Mouse (Mus musculus): ENCODE measurements around the gene Wdr4. TPM values are rescaled to one million over a fixed set of nuclear protein-coding genes. Genes with fewer than 3 reads are reported as not detected.

The Wdr4 gene
- polyA plus RNA-seq, 1 experiment, result 19.7 TPM

GRCm38 (mm10) chr17:31519344-31519945 lies 335 bp downstream of the Wdr4 start:
- peak overlapping the region; percentile 53 for H3K27ac ChIP-seq (ENCODE audit: insufficient read depth, low read length)
- TF ChIP-seq POLR2A (IDR thresholded peaks at IDR 0.05; ENCODE audit: low read depth, low read length) (no peak; the same call in 1 of the 2 replicates), CTCF (IDR thresholded peaks at IDR 0.05; ENCODE audit: borderline replicate concordance, insufficient read depth, low read length) (no peak)
- H3K4me3 ChIP-seq (ENCODE audit: insufficient read depth, low read length), result peak overlapping the region; percentile 52
- H3K4me1 ChIP-seq (ENCODE audit: control insufficient read depth, insufficient read depth, low read length), result peaks cover 4% of the 10 kb centered on the region; the same call in 1 of the 2 replicates

GRCm38 (mm10) chr17:31514696-31515095 lies 5.1 kb downstream of the Wdr4 start:
- TF ChIP-seq POLR2A (IDR thresholded peaks at IDR 0.05; ENCODE audit: low read depth, low read length) (no peak), CTCF (IDR thresholded peaks at IDR 0.05; ENCODE audit: borderline replicate concordance, insufficient read depth, low read length) (no peak)
- Histone ChIP-seq H3K4me1 (ENCODE audit: control insufficient read depth, insufficient read depth, low read length) (no peaks in the 10 kb centered on the region), H3K27ac (ENCODE audit: insufficient read depth, low read length) (no peak overlapping the region), H3K4me3 (ENCODE audit: insufficient read depth, low read length) (no peak overlapping the region)

- no peak overlapping the region for H3K27ac ChIP-seq (ENCODE audit: insufficient read depth, low read length)
- H3K4me1 ChIP-seq (ENCODE audit: control insufficient read depth, insufficient read depth, low read length), result no peaks in the 10 kb centered on the region
- no peak for TF ChIP-seq CTCF (IDR thresholded peaks at IDR 0.05; ENCODE audit: borderline replicate concordance, insufficient read depth, low read length)
- TF ChIP-seq POLR2A (IDR thresholded peaks at IDR 0.05; ENCODE audit: low read depth, low read length), result no peak
- H3K4me3 ChIP-seq (ENCODE audit: insufficient read depth, low read length), result peak overlapping the region; percentile 83
Measured at GRCm38 (mm10) chr17:31512593-31512992, 7.2 kb downstream of the Wdr4 start.

GRCm38 (mm10) chr17:31511792-31512495 lies 7.8 kb downstream of the Wdr4 start:
- peak overlapping the region; percentile 83 for H3K4me3 ChIP-seq (ENCODE audit: insufficient read depth, low read length)
- peak overlapping the region; percentile 35 for H3K27ac ChIP-seq (ENCODE audit: insufficient read depth, low read length)
- H3K4me1 ChIP-seq (ENCODE audit: control insufficient read depth, insufficient read depth, low read length), result no peaks in the 10 kb centered on the region
- TF ChIP-seq CTCF (IDR thresholded peaks at IDR 0.05; ENCODE audit: borderline replicate concordance, insufficient read depth, low read length) (no peak), POLR2A (IDR thresholded peaks at IDR 0.05; ENCODE audit: low read depth, low read length) (peak; percentile 89)

GRCm38 (mm10) chr17:31510944-31511343 lies 8.8 kb downstream of the Wdr4 start:
- TF ChIP-seq CTCF (IDR thresholded peaks at IDR 0.05; ENCODE audit: borderline replicate concordance, insufficient read depth, low read length) (no peak), POLR2A (IDR thresholded peaks at IDR 0.05; ENCODE audit: low read depth, low read length) (no peak)
- no peaks in the 10 kb centered on the region for H3K4me1 ChIP-seq (ENCODE audit: control insufficient read depth, insufficient read depth, low read length)
- peak overlapping the region; percentile 83 for H3K4me3 ChIP-seq (ENCODE audit: insufficient read depth, low read length)
- no peak overlapping the region for H3K27ac ChIP-seq (ENCODE audit: insufficient read depth, low read length)

GRCm38 (mm10) chr17:31506282-31506681 lies 13.5 kb downstream of the Wdr4 start:
- Histone ChIP-seq H3K4me1 (ENCODE audit: control insufficient read depth, insufficient read depth, low read length) (no peaks in the 10 kb centered on the region), H3K4me3 (ENCODE audit: insufficient read depth, low read length) (no peak overlapping the region), H3K27ac (ENCODE audit: insufficient read depth, low read length) (no peak overlapping the region)
- no peak for TF ChIP-seq POLR2A (IDR thresholded peaks at IDR 0.05; ENCODE audit: low read depth, low read length)
- no peak for TF ChIP-seq CTCF (IDR thresholded peaks at IDR 0.05; ENCODE audit: borderline replicate concordance, insufficient read depth, low read length)

GRCm38 (mm10) chr17:31505013-31505412 lies 14.8 kb downstream of the Wdr4 start:
- TF ChIP-seq CTCF (IDR thresholded peaks at IDR 0.05; ENCODE audit: borderline replicate concordance, insufficient read depth, low read length), result no peak
- TF ChIP-seq POLR2A (IDR thresholded peaks at IDR 0.05; ENCODE audit: low read depth, low read length), result no peak
- no peak overlapping the region for H3K4me3 ChIP-seq (ENCODE audit: insufficient read depth, low read length)
- no peaks in the 10 kb centered on the region for H3K4me1 ChIP-seq (ENCODE audit: control insufficient read depth, insufficient read depth, low read length)
- no peak overlapping the region for H3K27ac ChIP-seq (ENCODE audit: insufficient read depth, low read length)

- no peak overlapping the region for H3K27ac ChIP-seq (ENCODE audit: insufficient read depth, low read length)
- H3K4me3 ChIP-seq (ENCODE audit: insufficient read depth, low read length), result no peak overlapping the region
- H3K4me1 ChIP-seq (ENCODE audit: control insufficient read depth, insufficient read depth, low read length), result no peaks in the 10 kb centered on the region
- TF ChIP-seq CTCF (IDR thresholded peaks at IDR 0.05; ENCODE audit: borderline replicate concordance, insufficient read depth, low read length) (no peak), POLR2A (IDR thresholded peaks at IDR 0.05; ENCODE audit: low read depth, low read length) (no peak)
Measured at GRCm38 (mm10) chr17:31503936-31504335, 15.8 kb downstream of the Wdr4 start.

GRCm38 (mm10) chr17:31503337-31503736 lies 16.4 kb downstream of the Wdr4 start:
- no peak for TF ChIP-seq CTCF (IDR thresholded peaks at IDR 0.05; ENCODE audit: borderline replicate concordance, insufficient read depth, low read length)
- Histone ChIP-seq H3K27ac (ENCODE audit: insufficient read depth, low read length) (no peak overlapping the region), H3K4me3 (ENCODE audit: insufficient read depth, low read length) (no peak overlapping the region), H3K4me1 (ENCODE audit: control insufficient read depth, insufficient read depth, low read length) (no peaks in the 10 kb centered on the region)

- Histone ChIP-seq H3K4me3 (ENCODE audit: insufficient read depth, low read length) (no peak overlapping the region), H3K27ac (ENCODE audit: insufficient read depth, low read length) (no peak overlapping the region), H3K4me1 (ENCODE audit: control insufficient read depth, insufficient read depth, low read length) (no peaks in the 10 kb centered on the region)
- TF ChIP-seq CTCF (IDR thresholded peaks at IDR 0.05; ENCODE audit: borderline replicate concordance, insufficient read depth, low read length) (no peak), POLR2A (IDR thresholded peaks at IDR 0.05; ENCODE audit: low read depth, low read length) (no peak)
Measured at GRCm38 (mm10) chr17:31502261-31502927, 17.4 kb downstream of the Wdr4 start.

Measured in embryonic fibroblast, embryonic 13.5 days (primary cell).